Mouse (Mus musculus) bone marrow macrophage, adult 2 months (primary cell): ENCODE measurements around the gene Uts2b.

Source experiments
- CTCF ChIP-seq: IDR thresholded peaks from 2 replicates; pipeline ENCODE4 v1.5.1; 2012; ENCODE audit warnings: low read depth, mild to moderate bottlenecking, low read length, moderate library complexity
- POLR2A ChIP-seq: IDR thresholded peaks from 2 replicates; pipeline ENCODE4 v1.6.1; 2012; ENCODE audit warnings: mild to moderate bottlenecking, low read depth, low read length, borderline replicate concordance

- TF ChIP-seq CTCF: no peak
- no peak for TF ChIP-seq POLR2A
Observed at GRCm38 (mm10) chr16:27354464-27354863, 15.6 kb downstream of the Uts2b start.
